8 mouse cellular contexts compared by ENCODE assay signal in genomic region chr12:84970428-84971096, GRCm38 (mm10). TPM values are rescaled to one million over a fixed set of nuclear protein-coding genes. Genes with fewer than 3 reads are reported as not detected.
A peak's percentile ranks its signal among the peaks of the same experiment; 100 is the strongest.
DNase-seq lines count a peak whose midpoint lies in the region; ATAC-seq and TF ChIP-seq lines count a peak whose summit lies in the region.

Gene Fcf1 (plus strand): TSS chr12:84970897.
Gene Arel1 (minus strand): TSS chr12:84970900.

- H3K4me3 ChIP-seq in hindbrain, embryonic 14.5 days (replicated peaks; ENCODE audit: low read length), result peak within 1 kb of the TSS; percentile 97

- peaks cover 29% of the 10 kb centered on the region for H3K36me3 ChIP-seq in hindbrain, embryonic 14.5 days (replicated peaks; ENCODE audit: control insufficient read depth, insufficient read depth)

- ATAC-seq in Patski, result peak; percentile 65
- peak; percentile 86 for ATAC-seq in hindbrain, embryonic 14.5 days (ENCODE audit: low FRiP score)

- peaks cover 11% of the 10 kb centered on the region for H3K4me1 ChIP-seq in hindbrain, embryonic 14.5 days (replicated peaks; ENCODE audit: control insufficient read depth, insufficient read depth, low read length)

- H3K27me3 ChIP-seq in Patski, result no peaks in the 10 kb centered on the region
- no peaks in the 10 kb centered on the region for H3K27me3 ChIP-seq in hindbrain, embryonic 14.5 days (ENCODE audit: control insufficient read depth, insufficient read depth, low read length)

- WGBS in hindbrain, embryonic 14.5 days, result under 1% methylated on average over 42 of the region's 42 CpGs

- peak; percentile 43 for DNase-seq in Patski (ENCODE audit: low read depth, low spot score)
- peak; percentile 88 to 90 for DNase-seq in cerebellum, postnatal 14 days
- DNase-seq in frontal cortex, postnatal 25 days (ENCODE audit: low spot score in 2 of 2), result peak; percentile 79 to 81
- peak; percentile 94 for DNase-seq in hindbrain, embryonic 14.5 days (ENCODE audit: low spot score)
- DNase-seq in layer of hippocampus, postnatal 36 days, result peak; percentile 89 to 90
- peak; percentile 95 for DNase-seq in lung, postnatal 36 days
- DNase-seq in retina, postnatal 1 day, result peak; percentile 96
- peak; percentile 82 to 84 for DNase-seq in urinary bladder, adult 18-20 months (ENCODE audit: low spot score in 2 of 2)

- H3K27ac ChIP-seq in hindbrain, embryonic 14.5 days, result peak within 1 kb of the TSS; percentile 71

- CTCF ChIA-PET in Patski (lab: Charles Lee), result no interaction called here

- TF ChIP-seq CTCF in Patski (IDR thresholded peaks at IDR 0.05), result no peak

- POLR2A ChIA-PET in Patski (lab: Charles Lee), result interaction anchor here (0.6 kb wide), 1 partner anchor 12 kb away, joined by 3 read pairs; no protein-coding TSS in a partner anchor

- peak within 1 kb of the TSS; percentile 77 for H3K4me2 ChIP-seq in hindbrain, embryonic 14.5 days (replicated peaks)

- no peaks in the 10 kb centered on the region for H3K9me3 ChIP-seq in hindbrain, embryonic 14.5 days (ENCODE audit: control insufficient read depth, low read length)

- in situ Hi-C loops in Patski (cut with MboI; ENCODE audit: low pct_unique_long_range_greater_than_20kb), result no loop called here

- H3K9ac ChIP-seq in hindbrain, embryonic 14.5 days, result peak within 1 kb of the TSS; percentile 92

RNA-seq across cellular contexts. Expression of gene Fcf1, which starts in this region (rescaled TPM):
- 82.0 TPM for polyA plus RNA-seq in Patski (2021)
- polyA plus RNA-seq in hindbrain, embryonic 14.5 days (2014; fragmentation: Nextera tagmentation; extraction: Ambion mirVana), result 77.0 and 85.9 TPM in 2 replicates
- total RNA-seq in layer of hippocampus, postnatal 36 days (2021), result 10 to 100 TPM; 34.9 to 37.3 TPM

RNA-seq across cellular contexts. Expression of gene Arel1, which starts in this region (rescaled TPM):
- 27.6 TPM for polyA plus RNA-seq in Patski (2021)
- polyA plus RNA-seq in hindbrain, embryonic 14.5 days (2014; fragmentation: Nextera tagmentation; extraction: Ambion mirVana), result 41.0 and 45.0 TPM in 2 replicates
- total RNA-seq in layer of hippocampus, postnatal 36 days (2021), result 100 to 1,000 TPM; 104 to 110 TPM

Comparison
In these comparisons a context has a peak if more than half of its experiments do, and no peak if none do; other contexts are left out.
1. Peak in every context shown above with its lines: DNase-seq, ATAC-seq, H3K4me3 ChIP-seq and H3K27ac ChIP-seq.
2. DNase-seq: peak in every context shown above with its lines; median percentile 96 in retina, postnatal 1 day; 95 in lung, postnatal 36 days; 94 in hindbrain, embryonic 14.5 days; 90 in layer of hippocampus, postnatal 36 days; 89 in cerebellum, postnatal 14 days; 83 in urinary bladder, adult 18-20 months; 80 in frontal cortex, postnatal 25 days; 43 in Patski.